Mouse (Mus musculus): Measurements from ENCODE around the gene Slc34a1.

DNA sequence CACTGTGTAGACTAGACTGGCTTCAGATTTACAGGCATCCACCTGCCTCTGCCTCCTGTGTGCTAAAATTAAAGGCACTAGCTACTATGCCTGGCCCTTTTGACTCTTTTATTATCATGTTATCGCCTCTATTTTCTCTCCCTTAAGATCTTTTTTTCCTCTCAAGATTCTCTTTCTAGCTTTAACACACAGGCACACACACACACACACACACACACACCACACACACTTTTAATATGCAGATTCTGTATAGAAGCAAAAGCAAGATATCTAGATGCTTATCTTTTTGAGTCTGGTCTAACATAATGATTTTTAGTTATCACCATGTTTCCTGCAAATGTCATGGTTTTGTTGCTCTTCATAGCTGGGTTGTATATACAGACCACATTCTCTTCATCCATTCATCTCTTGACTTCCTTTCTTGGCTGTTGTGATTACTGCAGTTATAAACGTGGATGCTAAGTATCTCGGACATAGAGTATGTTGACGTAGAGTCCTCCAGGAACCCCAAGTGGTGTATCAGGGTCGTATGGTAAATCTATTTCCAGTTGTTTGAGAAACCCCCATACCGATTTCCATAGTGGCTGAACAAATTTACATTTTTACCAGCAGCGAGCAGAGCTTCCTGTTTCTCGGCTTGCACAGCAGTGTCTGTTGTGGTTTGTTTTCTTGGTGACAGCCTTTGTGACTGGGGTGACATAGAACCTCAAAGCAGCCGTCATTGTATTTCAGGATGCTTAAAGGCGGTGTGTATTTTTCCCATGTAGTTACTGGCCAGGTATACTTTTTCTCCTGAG lies 34.1 kb downstream of the Slc34a1 start:
- TF ChIP-seq POLR2A (IDR thresholded peaks at IDR 0.05; ENCODE audit: borderline replicate concordance, insufficient read depth, low read length) = no peak
- TF ChIP-seq CTCF (IDR thresholded peaks at IDR 0.05; ENCODE audit: borderline replicate concordance, insufficient read depth, low read depth, low read length) = no peak

All from cerebellum, adult 2 months (tissue).